Mouse (Mus musculus): Measurements from ENCODE around the gene Nrxn1. TPM values are rescaled to one million over a fixed set of nuclear protein-coding genes. Genes with fewer than 3 reads are reported as not detected.

The Nrxn1 gene
- polyA plus RNA-seq, 1 experiment from 2014 or later = 7.1 TPM

DNA sequence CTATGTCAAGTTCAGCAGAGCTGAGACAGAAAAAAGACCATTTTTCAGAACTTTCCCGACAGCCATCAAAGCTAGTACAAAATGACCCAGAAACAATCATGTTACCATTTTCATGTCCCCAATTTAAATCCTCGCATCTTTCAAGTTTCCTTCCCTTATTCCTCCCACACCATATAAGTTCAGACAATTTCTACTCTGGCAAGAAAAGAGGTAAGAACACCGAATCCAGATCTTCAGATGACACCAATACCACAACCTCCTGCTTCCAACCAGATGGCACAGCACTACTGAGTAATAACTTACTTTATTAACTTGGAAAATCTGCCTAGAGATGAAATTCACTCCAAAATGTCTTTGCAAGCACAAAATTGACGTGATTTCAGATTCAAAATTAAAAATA, 730.7 kb downstream of the Nrxn1 start:
- 85% methylated on average over 4 of the region's 4 CpGs for WGBS
- no peak overlapping the region for H3K4me2 ChIP-seq
- H3K9me3 ChIP-seq = no peaks in the 10 kb centered on the region
- no peaks in the 10 kb centered on the region for H3K36me3 ChIP-seq
- no peak for ATAC-seq (ENCODE audit: insufficient read depth, low FRiP score, low read depth)
- no peak overlapping the region for H3K9ac ChIP-seq
- no peak overlapping the region for H3K4me3 ChIP-seq (replicated peaks)
- no peak overlapping the region for H3K27ac ChIP-seq
- H3K27me3 ChIP-seq (replicated peaks) = no peaks in the 10 kb centered on the region
- H3K4me1 ChIP-seq = no peaks in the 10 kb centered on the region

DNA sequence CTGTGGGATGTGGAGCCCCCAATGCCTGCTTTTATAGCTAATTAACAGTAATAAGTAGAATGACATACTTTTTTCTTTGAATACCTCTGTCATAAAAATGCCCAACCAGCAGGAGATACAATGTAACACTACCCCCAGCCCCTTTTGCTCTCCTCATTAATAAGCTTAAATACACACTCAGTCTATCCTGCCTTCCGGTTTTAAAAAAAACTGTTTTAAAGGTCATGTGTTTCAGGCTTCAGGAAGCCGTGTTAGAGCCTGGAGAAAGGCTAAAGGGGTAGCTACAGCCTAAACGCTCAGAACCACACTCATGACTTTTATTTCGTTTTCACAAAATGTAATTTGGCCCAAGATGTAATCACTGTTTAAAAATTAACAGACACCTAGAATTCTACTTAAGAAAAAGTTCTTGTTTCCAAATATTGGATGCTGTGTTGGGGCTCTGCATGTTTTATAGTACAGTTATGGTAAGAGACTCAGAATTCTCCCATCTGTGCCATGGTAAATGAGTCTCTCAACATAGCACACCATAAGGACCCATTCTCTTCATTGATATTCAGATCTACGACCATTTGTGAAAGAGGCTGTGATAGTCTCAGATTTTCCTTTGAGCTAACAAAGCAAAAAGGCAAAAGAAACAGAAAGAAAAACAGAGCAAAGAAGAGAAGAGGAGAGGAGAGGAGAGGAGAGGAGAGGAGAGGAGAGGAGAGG, 743.3 kb downstream of the Nrxn1 start:
- Histone ChIP-seq H3K9ac (no peak overlapping the region), H3K4me1 (no peaks in the 10 kb centered on the region), H3K4me3 (replicated peaks) (no peak overlapping the region), H3K27me3 (replicated peaks) (no peaks in the 10 kb centered on the region), H3K4me2 (no peak overlapping the region), H3K9me3 (no peaks in the 10 kb centered on the region), H3K36me3 (no peaks in the 10 kb centered on the region), H3K27ac (no peak overlapping the region)
- no peak for ATAC-seq (ENCODE audit: insufficient read depth, low FRiP score, low read depth)
- 60% methylated on average over 5 of the region's 5 CpGs for WGBS

- no peaks in the 10 kb centered on the region for H3K36me3 ChIP-seq
- no peak overlapping the region for H3K27ac ChIP-seq
- H3K9ac ChIP-seq = no peak overlapping the region
- H3K4me1 ChIP-seq = no peaks in the 10 kb centered on the region
- ATAC-seq (ENCODE audit: insufficient read depth, low FRiP score, low read depth) = no peak
- H3K27me3 ChIP-seq (replicated peaks) = no peaks in the 10 kb centered on the region
- H3K9me3 ChIP-seq = no peaks in the 10 kb centered on the region
- H3K4me2 ChIP-seq = no peak overlapping the region
- WGBS = 45% methylated on average over 3 of the region's 3 CpGs
- no peak overlapping the region for H3K4me3 ChIP-seq (replicated peaks)
Observed at GRCm38 (mm10) chr17:90346735-90347475, 746.0 kb downstream of the Nrxn1 start.

- no peaks in the 10 kb centered on the region for H3K4me1 ChIP-seq
- no peak overlapping the region for H3K4me2 ChIP-seq
- no peaks in the 10 kb centered on the region for H3K36me3 ChIP-seq
- H3K9ac ChIP-seq = no peak overlapping the region
- ATAC-seq (ENCODE audit: insufficient read depth, low FRiP score, low read depth) = no peak
- no peak overlapping the region for H3K27ac ChIP-seq
- WGBS = 75% methylated on average over 1 of the region's 1 CpGs
- H3K4me3 ChIP-seq (replicated peaks) = no peak overlapping the region
- H3K9me3 ChIP-seq = no peaks in the 10 kb centered on the region
- H3K27me3 ChIP-seq (replicated peaks) = no peaks in the 10 kb centered on the region
Observed at GRCm38 (mm10) chr17:90333445-90333844, 759.4 kb downstream of the Nrxn1 start.

DNA sequence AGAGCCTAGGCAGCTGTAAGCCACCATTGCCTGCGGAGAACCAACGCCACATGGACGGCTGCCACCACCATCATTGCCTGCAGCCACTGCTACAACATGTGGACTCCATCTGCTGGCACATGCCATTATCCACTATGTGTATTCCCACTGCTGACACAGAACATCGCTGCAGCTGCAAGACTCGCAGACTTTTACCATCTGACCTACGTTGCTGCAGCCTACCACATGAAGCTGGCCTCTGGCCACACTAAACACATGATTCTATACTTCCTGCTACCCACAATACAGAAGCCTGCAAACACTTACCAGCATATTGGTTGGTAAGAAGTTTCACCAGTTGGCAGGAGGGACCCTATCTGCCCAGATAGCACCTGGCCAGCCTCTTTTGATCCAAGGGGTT, 769.2 kb downstream of the Nrxn1 start:
- Histone ChIP-seq H3K27me3 (replicated peaks) (no peaks in the 10 kb centered on the region), H3K36me3 (no peaks in the 10 kb centered on the region), H3K27ac (no peak overlapping the region), H3K9me3 (no peaks in the 10 kb centered on the region), H3K4me2 (no peak overlapping the region), H3K4me1 (no peaks in the 10 kb centered on the region), H3K4me3 (replicated peaks) (no peak overlapping the region), H3K9ac (no peak overlapping the region)
- WGBS = 88% methylated on average over 6 of the region's 6 CpGs
- no peak for ATAC-seq (ENCODE audit: insufficient read depth, low FRiP score, low read depth)

DNA sequence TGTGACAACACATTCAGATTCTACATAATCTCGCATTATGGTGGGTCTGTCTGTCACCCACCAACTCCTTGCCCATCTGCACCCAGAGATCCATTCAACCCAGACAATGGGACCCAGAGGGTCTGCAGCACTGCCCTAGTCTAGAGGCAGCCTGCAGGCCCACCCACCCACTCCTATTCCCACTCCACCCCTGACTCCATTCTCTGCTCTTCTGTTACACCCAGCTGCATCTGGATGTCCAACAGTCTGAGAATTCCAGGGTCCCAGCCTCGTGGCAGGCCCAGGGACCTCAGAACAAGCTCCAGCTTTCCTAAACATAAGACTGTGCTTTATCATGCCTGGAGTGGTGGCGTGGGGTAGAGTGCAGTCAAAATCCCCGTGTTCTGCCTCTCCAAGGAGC, 820.6 kb downstream of the Nrxn1 start:
- Histone ChIP-seq H3K27ac (no peak overlapping the region), H3K27me3 (replicated peaks) (no peaks in the 10 kb centered on the region), H3K9ac (no peak overlapping the region), H3K4me1 (no peaks in the 10 kb centered on the region), H3K4me2 (no peak overlapping the region), H3K4me3 (replicated peaks) (no peak overlapping the region), H3K9me3 (no peaks in the 10 kb centered on the region), H3K36me3 (no peaks in the 10 kb centered on the region)
- WGBS = 53% methylated on average over 4 of the region's 4 CpGs
- no peak for ATAC-seq (ENCODE audit: insufficient read depth, low FRiP score, low read depth)

GRCm38 (mm10) chr17:90271165-90271564, 821.7 kb downstream of the Nrxn1 start:
- ATAC-seq (ENCODE audit: insufficient read depth, low FRiP score, low read depth) = no peak
- WGBS = 30% methylated on average over 4 of the region's 4 CpGs

GRCm38 (mm10) chr17:90269143-90269542, 823.7 kb downstream of the Nrxn1 start:
- Histone ChIP-seq H3K27ac (no peak overlapping the region), H3K9me3 (no peaks in the 10 kb centered on the region), H3K4me2 (no peak overlapping the region), H3K4me3 (replicated peaks) (no peak overlapping the region), H3K9ac (no peak overlapping the region), H3K27me3 (replicated peaks) (no peaks in the 10 kb centered on the region), H3K36me3 (no peaks in the 10 kb centered on the region), H3K4me1 (no peaks in the 10 kb centered on the region)
- ATAC-seq (ENCODE audit: insufficient read depth, low FRiP score, low read depth) = no peak
- 72% methylated on average over 2 of the region's 2 CpGs for WGBS

More at GRCm38 (mm10) chr17:90271165-90271564, 821.7 kb downstream of the Nrxn1 start:
- Histone ChIP-seq H3K36me3 (no peaks in the 10 kb centered on the region), H3K9me3 (no peaks in the 10 kb centered on the region), H3K27ac (no peak overlapping the region), H3K4me3 (replicated peaks) (no peak overlapping the region), H3K4me1 (no peaks in the 10 kb centered on the region), H3K4me2 (no peak overlapping the region), H3K27me3 (replicated peaks) (no peaks in the 10 kb centered on the region), H3K9ac (no peak overlapping the region)

DNA sequence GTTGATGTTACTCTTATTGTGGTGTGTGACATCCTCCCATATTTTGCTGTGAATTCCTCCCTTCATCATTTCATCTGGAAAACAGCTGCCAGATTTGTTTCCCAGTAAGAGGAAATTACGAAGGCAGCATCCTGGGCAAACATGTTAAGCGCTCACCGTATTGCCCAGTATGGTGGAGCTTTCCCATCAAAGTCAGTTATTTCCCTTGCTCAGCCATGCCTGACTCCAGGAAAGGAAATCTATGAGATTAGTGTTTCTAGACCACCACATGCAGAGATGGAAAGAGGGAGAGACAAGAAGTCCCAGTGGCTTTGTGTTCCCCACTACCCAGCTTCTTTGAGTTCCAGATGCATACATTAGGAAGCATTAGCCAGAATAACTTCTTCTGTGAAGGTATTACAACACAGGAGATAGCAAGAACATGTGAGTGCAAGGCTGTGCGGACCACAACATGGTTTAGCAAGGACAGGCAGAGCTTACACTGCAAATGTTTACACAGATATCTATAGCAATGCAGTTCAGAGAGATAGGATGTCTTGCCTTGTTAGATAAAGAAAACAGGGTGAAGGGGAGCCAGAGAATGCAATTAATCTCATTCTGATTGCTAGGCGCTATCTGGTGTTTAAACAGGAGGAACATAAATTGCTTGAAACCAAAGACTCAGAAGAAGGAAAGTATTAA, 839.3 kb downstream of the Nrxn1 start:
- ATAC-seq (ENCODE audit: insufficient read depth, low FRiP score, low read depth) = no peak
- Histone ChIP-seq H3K4me2 (no peak overlapping the region), H3K27me3 (replicated peaks) (no peaks in the 10 kb centered on the region), H3K4me1 (no peaks in the 10 kb centered on the region), H3K4me3 (replicated peaks) (no peak overlapping the region), H3K36me3 (no peaks in the 10 kb centered on the region), H3K9me3 (no peaks in the 10 kb centered on the region), H3K27ac (no peak overlapping the region), H3K9ac (no peak overlapping the region)
- WGBS = 40% methylated on average over 5 of the region's 5 CpGs

DNA sequence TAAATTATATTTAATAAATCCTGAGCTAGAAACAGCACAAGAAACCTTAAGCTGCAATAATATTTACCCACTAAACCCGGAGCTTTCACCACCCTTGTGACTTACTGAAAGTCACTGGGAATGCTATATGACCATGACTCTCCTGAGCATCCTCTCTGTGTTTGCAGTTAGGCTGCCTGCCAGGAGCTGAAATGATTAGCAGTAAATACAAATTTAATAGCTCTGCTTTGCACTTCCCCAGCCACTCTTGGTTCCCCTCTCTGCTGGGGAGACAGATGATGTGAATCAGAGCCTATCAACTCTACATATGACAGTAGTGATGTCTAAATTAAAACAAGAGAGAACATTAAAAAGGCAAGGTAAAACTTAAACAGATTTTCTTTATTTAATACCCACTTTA, 840.7 kb downstream of the Nrxn1 start:
- WGBS = 69% methylated on average over 1 of the region's 1 CpGs

DNA sequence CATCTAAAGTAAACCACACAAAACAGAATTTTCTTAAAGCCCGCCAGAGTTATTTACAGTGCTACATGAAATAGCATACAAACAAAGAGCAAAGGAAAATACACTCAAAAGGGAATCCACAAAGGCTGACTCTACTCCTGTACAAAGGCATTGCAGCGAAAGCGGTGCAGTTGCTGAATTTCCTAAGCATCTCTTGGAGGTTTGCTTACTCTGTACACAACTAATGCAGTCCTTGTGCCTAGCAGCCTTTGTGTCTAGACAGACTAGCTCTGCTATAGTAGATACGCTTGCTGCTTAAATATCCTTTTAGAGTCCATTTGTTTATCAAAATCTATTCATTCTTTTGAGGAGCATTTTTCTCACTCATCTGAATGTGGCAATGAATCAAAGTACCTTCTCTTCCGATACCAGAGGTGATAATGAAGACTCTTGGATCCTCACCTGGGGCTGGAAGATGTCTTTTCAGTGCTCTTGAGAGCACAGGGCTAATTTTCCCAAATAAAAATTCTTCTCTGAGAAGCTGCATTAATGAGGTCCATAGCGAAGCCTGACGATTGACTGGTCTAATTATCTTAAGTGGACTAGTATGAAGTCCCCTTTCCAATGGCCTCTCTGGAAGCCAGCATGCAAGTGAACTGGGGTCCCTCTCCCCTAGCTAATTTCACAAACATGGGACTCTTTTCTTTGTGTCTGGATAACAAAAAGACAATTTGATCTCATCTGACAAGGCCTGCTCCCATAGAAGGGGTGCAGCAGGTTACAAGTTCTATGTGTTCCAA, 845.6 kb downstream of the Nrxn1 start:
- Histone ChIP-seq H3K27ac (no peak overlapping the region), H3K36me3 (no peaks in the 10 kb centered on the region), H3K27me3 (replicated peaks) (no peaks in the 10 kb centered on the region), H3K9ac (no peak overlapping the region), H3K4me3 (replicated peaks) (no peak overlapping the region), H3K9me3 (no peaks in the 10 kb centered on the region), H3K4me1 (no peaks in the 10 kb centered on the region), H3K4me2 (no peak overlapping the region)
- ATAC-seq (ENCODE audit: insufficient read depth, low FRiP score, low read depth) = no peak
- WGBS = 80% methylated on average over 7 of the region's 7 CpGs

More for the DNA sequence above, 840.7 kb downstream of the Nrxn1 start:
- Histone ChIP-seq H3K27ac (no peak overlapping the region), H3K27me3 (replicated peaks) (no peaks in the 10 kb centered on the region), H3K4me1 (no peaks in the 10 kb centered on the region), H3K9me3 (no peaks in the 10 kb centered on the region), H3K4me2 (no peak overlapping the region), H3K9ac (no peak overlapping the region), H3K36me3 (no peaks in the 10 kb centered on the region), H3K4me3 (replicated peaks) (no peak overlapping the region)
- no peak for ATAC-seq (ENCODE audit: insufficient read depth, low FRiP score, low read depth)

Measured in stomach, embryonic 15.5 days (tissue).